Mouse (Mus musculus) kidney, embryonic 16.5 days (tissue): ENCODE results near the gene Pyroxd2. TPM values are rescaled to one million over a fixed set of nuclear protein-coding genes. Genes with fewer than 3 reads are reported as not detected.

Experiments
- ATAC-seq: fragments of 200-750 bp; cut with Nextera tagmentation; 2 replicates; pipeline ENCODE4 v1.8.0; 2017; ENCODE audit warnings: moderate TSS enrichment; ENCODE audit not compliant: low FRiP score, low TSS enrichment
- H3K27ac ChIP-seq: fragments of 300-500 bp; sonication (generic); 2 replicates; pipeline ENCODE4 v1.5.1; 2014; ENCODE audit warnings: low read length
- H3K27me3 ChIP-seq: fragments of 300-500 bp; sonication (generic); 2 replicates; pipeline ENCODE4 v1.6.1; 2014; ENCODE audit warnings: low read length, control low read depth, mixed read lengths; ENCODE audit not compliant: insufficient read depth
- H3K36me3 ChIP-seq: fragments of 300-500 bp; sonication (generic); 2 replicates; pipeline ENCODE4 v1.6.1; 2014; ENCODE audit warnings: low read length, control low read depth, mixed read lengths; ENCODE audit not compliant: insufficient read depth
- H3K4me1 ChIP-seq: fragments of 300-500 bp; sonication (generic); 2 replicates; pipeline ENCODE4 v1.6.1; 2014; ENCODE audit warnings: low read length, control low read depth, mixed read lengths; ENCODE audit not compliant: insufficient read depth
- H3K4me2 ChIP-seq: fragments of 300-500 bp; sonication (generic); replicated peaks from 2 replicates; pipeline ENCODE4 v1.6.1; 2014; ENCODE audit warnings: low read depth, low read length
- H3K4me3 ChIP-seq: fragments of 300-500 bp; sonication (generic); 2 replicates; pipeline ENCODE4 v1.5.1; 2014; ENCODE audit warnings: mild to moderate bottlenecking, low read length
- H3K9ac ChIP-seq: fragments of 300-500 bp; sonication (generic); replicated peaks from 2 replicates; pipeline ENCODE4 v1.6.1; 2014; ENCODE audit warnings: low read length
- H3K9me3 ChIP-seq: fragments of 300-500 bp; sonication (generic); 2 replicates; pipeline ENCODE4 v1.6.1; 2016; ENCODE audit warnings: low read length, control low read depth
- WGBS: fragments of 180-500 bp; shearing (Covaris S2); extraction: QIAGEN DNeasy Blood & Tissue Kit; methylation state at CpG from one replicate; pipeline ENCODE4 v1.1.7; 2014; 5-methylcytosine and 5-hydroxymethylcytosine counted together
- polyA plus RNA-seq: library from polyadenylated mRNA; unstranded; fragments of >200 nt; fragmentation: Nextera tagmentation; extraction: Ambion mirVana; gene quantifications from 2 replicates; pipeline ENCODE4 v1.2.1, GENCODE M21; 2015

Gene Pyroxd2
- polyA plus RNA-seq, 1 experiment from 2014 or later = 9.7 TPM

GRCm38 (mm10) chr19:42777801-42778200 is 25.2 kb upstream of the Pyroxd2 start:
- no peak overlapping the region for H3K27ac ChIP-seq
- H3K4me1 ChIP-seq = peaks cover 3% of the 10 kb centered on the region; the same call in 1 of the 2 replicates
- WGBS = 72% methylated on average over 5 of the region's 5 CpGs
- no peak overlapping the region for H3K4me2 ChIP-seq
- H3K4me3 ChIP-seq = no peak overlapping the region
- no peak for ATAC-seq
- H3K9ac ChIP-seq = no peak overlapping the region
- H3K27me3 ChIP-seq = no peaks in the 10 kb centered on the region
- no peaks in the 10 kb centered on the region for H3K9me3 ChIP-seq
- H3K36me3 ChIP-seq = no peaks in the 10 kb centered on the region

GRCm38 (mm10) chr19:42776813-42777212 is 24.2 kb upstream of the Pyroxd2 start:
- Histone ChIP-seq H3K9me3 (no peaks in the 10 kb centered on the region), H3K4me1 (peaks cover 3% of the 10 kb centered on the region; the same call in 1 of the 2 replicates), H3K36me3 (no peaks in the 10 kb centered on the region), H3K4me2 (no peak overlapping the region), H3K27ac (no peak overlapping the region), H3K27me3 (no peaks in the 10 kb centered on the region), H3K4me3 (no peak overlapping the region), H3K9ac (no peak overlapping the region)
- WGBS = 100% methylated on average over 1 of the region's 1 CpGs
- no peak for ATAC-seq

- no peak overlapping the region for H3K27ac ChIP-seq
- no peaks in the 10 kb centered on the region for H3K36me3 ChIP-seq
- no peak overlapping the region for H3K4me3 ChIP-seq
- no peak overlapping the region for H3K9ac ChIP-seq
- ATAC-seq = 0 out of 2 replicates have a peak, but pooled peaks have one; percentile 21
- WGBS = 67% methylated on average over 23 of the region's 23 CpGs
- no peaks in the 10 kb centered on the region for H3K27me3 ChIP-seq
- H3K4me2 ChIP-seq = no peak overlapping the region
- no peaks in the 10 kb centered on the region for H3K9me3 ChIP-seq
- peaks cover 9% of the 10 kb centered on the region for H3K4me1 ChIP-seq
These were observed 17.7 kb upstream of the Pyroxd2 start for GRCm38 (mm10) chr19:42770141-42770872.

- Histone ChIP-seq H3K9ac (no peak overlapping the region), H3K27me3 (no peaks in the 10 kb centered on the region), H3K27ac (no peak overlapping the region), H3K4me3 (no peak overlapping the region), H3K9me3 (no peaks in the 10 kb centered on the region), H3K36me3 (no peaks in the 10 kb centered on the region), H3K4me2 (no peak overlapping the region), H3K4me1 (peaks cover 9% of the 10 kb centered on the region)
- ATAC-seq = no peak
- WGBS = 83% methylated on average over 10 of the region's 10 CpGs
These were observed 17.1 kb upstream of the Pyroxd2 start for GRCm38 (mm10) chr19:42769648-42770047.

- WGBS = 73% methylated on average over 8 of the region's 8 CpGs
- peaks cover 13% of the 10 kb centered on the region for H3K4me1 ChIP-seq
- H3K9ac ChIP-seq = no peak overlapping the region
- no peaks in the 10 kb centered on the region for H3K27me3 ChIP-seq
- no peak overlapping the region for H3K4me2 ChIP-seq
- H3K36me3 ChIP-seq = no peaks in the 10 kb centered on the region
- H3K27ac ChIP-seq = no peak overlapping the region
- H3K9me3 ChIP-seq = no peaks in the 10 kb centered on the region
- ATAC-seq = no peak
- no peak overlapping the region for H3K4me3 ChIP-seq
These were observed 14.8 kb upstream of the Pyroxd2 start for GRCm38 (mm10) chr19:42767361-42767760.

- Histone ChIP-seq H3K4me1 (peaks cover 17% of the 10 kb centered on the region; the same call in 1 of the 2 replicates), H3K4me3 (no peak overlapping the region), H3K27ac (no peak overlapping the region), H3K36me3 (no peaks in the 10 kb centered on the region), H3K4me2 (no peak overlapping the region), H3K9ac (no peak overlapping the region), H3K27me3 (no peaks in the 10 kb centered on the region), H3K9me3 (no peaks in the 10 kb centered on the region)
- ATAC-seq = no peak
- WGBS = 44% methylated on average over 10 of the region's 10 CpGs
These were observed 11.8 kb upstream of the Pyroxd2 start for GRCm38 (mm10) chr19:42764398-42764797.

- H3K4me1 ChIP-seq = peaks cover 39% of the 10 kb centered on the region
- 85% methylated on average over 6 of the region's 6 CpGs for WGBS
These were observed 4.1 kb upstream of the Pyroxd2 start for GRCm38 (mm10) chr19:42756671-42757070.

GRCm38 (mm10) chr19:42755148-42755870 is 2.7 kb upstream of the Pyroxd2 start:
- 55% methylated on average over 15 of the region's 15 CpGs for WGBS

More at GRCm38 (mm10) chr19:42756671-42757070, 4.1 kb upstream of the Pyroxd2 start:
- Histone ChIP-seq H3K36me3 (no peaks in the 10 kb centered on the region), H3K4me3 (no peak overlapping the region), H3K4me2 (no peak overlapping the region), H3K9ac (no peak overlapping the region), H3K27me3 (no peaks in the 10 kb centered on the region), H3K9me3 (no peaks in the 10 kb centered on the region), H3K27ac (no peak overlapping the region)
- ATAC-seq = no peak

GRCm38 (mm10) chr19:42753141-42753917 is 754 bp upstream of the Pyroxd2 start:
- Histone ChIP-seq H3K4me1 (peaks cover 46% of the 10 kb centered on the region), H3K36me3 (no peaks in the 10 kb centered on the region), H3K9ac (peak overlapping the region; percentile 74; the same call in 1 of the 2 replicates), H3K4me2 (peak overlapping the region; percentile 66), H3K9me3 (no peaks in the 10 kb centered on the region), H3K27ac (peak overlapping the region; percentile 97), H3K4me3 (peak overlapping the region; percentile 43), H3K27me3 (no peaks in the 10 kb centered on the region)
- 16% methylated on average over 10 of the region's 11 CpGs for WGBS
- ATAC-seq = peak; percentile 57

More at GRCm38 (mm10) chr19:42755148-42755870, 2.7 kb upstream of the Pyroxd2 start:
- Histone ChIP-seq H3K4me2 (no peak overlapping the region), H3K4me1 (peaks cover 43% of the 10 kb centered on the region), H3K4me3 (no peak overlapping the region), H3K36me3 (no peaks in the 10 kb centered on the region), H3K9me3 (no peaks in the 10 kb centered on the region), H3K27ac (no peak overlapping the region), H3K27me3 (no peaks in the 10 kb centered on the region), H3K9ac (no peak overlapping the region)
- ATAC-seq = no peak
